Mouse (Mus musculus): ENCODE measurements around the gene Spaca1. TPM values are rescaled to one million over a fixed set of nuclear protein-coding genes. Genes with fewer than 3 reads are reported as not detected.

Spaca1 gene
- polyA plus RNA-seq, 1 experiment from 2014 or later = 1.9 TPM

Other genes starting within 250 kb of the Spaca1 start
- 0.43 and 0.62 TPM in 2 replicates for gene Cnr1, start 125.6 kb downstream of the Spaca1 start, polyA plus RNA-seq (2016; fragmentation: Nextera tagmentation; extraction: Ambion mirVana)